Mouse (Mus musculus): ENCODE measurements around the gene Slirp.
"Not testable (repeated sequence)": the region's sequence is repeated elsewhere in the genome, so short reads cannot be mapped to it uniquely, and the experiment has no call there.

Gene Slirp

GRCm38 (mm10) chr12:87428885-87429284, 14.8 kb upstream of the Slirp start:
- DNase-seq (ENCODE audit: low read depth, low spot score): no peak

- DNase-seq (ENCODE audit: low read depth, low spot score): peak; percentile 71
These were observed 1.2 kb upstream of the Slirp start for GRCm38 (mm10) chr12:87442177-87443114.

GRCm38 (mm10) chr12:87443115-87443699, 489 bp upstream of the Slirp start:
- DNase-seq (ENCODE audit: low read depth, low spot score): no peak

GRCm38 (mm10) chr12:87444211-87444610, 515 bp downstream of the Slirp start:
- peak; percentile 65 for DNase-seq (ENCODE audit: low read depth, low spot score)

GRCm38 (mm10) chr12:87449456-87449855, 5.8 kb downstream of the Slirp start:
- no peak for DNase-seq (ENCODE audit: low read depth, low spot score)

- DNase-seq (ENCODE audit: low read depth, low spot score): no peak
These were observed 21.1 kb downstream of the Slirp start for GRCm38 (mm10) chr12:87464678-87465297.

- DNase-seq (ENCODE audit: low read depth, low spot score): peak; percentile 67
These were observed 26.8 kb downstream of the Slirp start for GRCm38 (mm10) chr12:87470263-87471136.

GRCm38 (mm10) chr12:87471421-87471963, 27.8 kb downstream of the Slirp start:
- no peak for DNase-seq (ENCODE audit: low read depth, low spot score)

- DNase-seq (ENCODE audit: low read depth, low spot score): peak; percentile 96
These were observed 28.5 kb downstream of the Slirp start, which contains the start of gene Snw1 for GRCm38 (mm10) chr12:87471964-87472786. Gene Snw1, minus strand, starts transcription at chr12:87472274.

- no peak for DNase-seq (ENCODE audit: low read depth, low spot score)
These were observed 31.1 kb downstream of the Slirp start for GRCm38 (mm10) chr12:87474756-87475155.

- DNase-seq (ENCODE audit: low read depth, low spot score): not testable (repeated sequence)
These were observed 38.8 kb downstream of the Slirp start for GRCm38 (mm10) chr12:87482482-87482881.

GRCm38 (mm10) chr12:87488683-87489082, 45.0 kb downstream of the Slirp start:
- DNase-seq (ENCODE audit: low read depth, low spot score): not testable (repeated sequence)

- not testable (repeated sequence) for DNase-seq (ENCODE audit: low read depth, low spot score)
These were observed 50.7 kb downstream of the Slirp start, which contains the start of gene Gm5788 for GRCm38 (mm10) chr12:87494421-87494820. Gene Gm5788, plus strand, starts transcription at chr12:87494721.

Data from A20 (cell line).